Mouse (Mus musculus) spleen, adult 2 months (tissue): ENCODE results near the gene Il12b.

Experiments
- CTCF ChIP-seq: fragments of 200-500 bp; IDR thresholded peaks from 2 replicates; pipeline ENCODE4 v1.5.1; 2011; ENCODE audit warnings: mild to moderate bottlenecking, inconsistent platforms; ENCODE audit not compliant: insufficient read depth, insufficient read length, insufficient replicate concordance; ENCODE audit errors: extremely low read depth
- POLR2A ChIP-seq: fragments of 200-500 bp; IDR thresholded peaks from 2 replicates; pipeline ENCODE4 v1.6.1; 2011; ENCODE audit warnings: low read depth, low read length, inconsistent platforms

- TF ChIP-seq CTCF: no peak
- TF ChIP-seq POLR2A: no peak
Measured at GRCm38 (mm10) chr11:44367711-44368110, 32.2 kb upstream of the Il12b start.
